Mouse (Mus musculus) mouse embryonic stem cell (cell line): ENCODE results near the gene Pus10.

Experiments used
- in situ Hi-C, 2 experiments: fragments of 300-500 bp; cut with MboI; formaldehyde crosslinking; loops; 1 replicate in 1 of 2; 3 replicates in 1 of 2; pipeline ENCODE4 v1.14.3; 2019 to 2020; ENCODE audit warnings: low sequenced_read_pairs in 2 of 2, low pct_unique_long_range_greater_than_20kb in 1 of 2, mixed read lengths in 1 of 2; ENCODE audit not compliant: unreplicated experiment in 1 of 2

The Pus10 gene

DNA sequence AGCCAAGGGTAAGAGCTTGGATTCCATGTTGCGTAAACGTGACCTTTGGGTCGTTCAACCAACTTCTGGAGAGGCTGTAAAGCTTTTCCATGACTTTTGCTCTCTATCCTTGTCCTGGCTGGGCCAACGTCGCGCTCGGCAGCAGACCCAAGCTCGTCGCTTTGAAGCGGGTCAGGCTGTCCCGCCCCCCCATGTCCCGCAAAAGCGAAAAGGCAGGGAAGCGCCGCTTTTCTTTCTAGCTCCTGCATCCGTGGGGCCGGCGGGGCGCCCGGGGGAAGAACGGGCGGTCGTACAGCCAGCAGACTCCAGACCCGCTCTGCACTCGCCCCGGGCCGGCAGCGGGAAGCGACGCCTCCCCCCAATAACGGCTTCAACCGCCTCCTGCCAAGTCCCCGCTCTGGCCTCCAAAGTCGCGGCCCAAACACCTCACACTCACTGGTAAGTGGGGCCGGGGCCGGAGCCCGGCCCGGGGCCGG, at the start of gene Pus10:
Gene Pus10, plus strand, starts transcription at position 364 of the 476 bp plus-strand sequence.
- in situ Hi-C loops: no loop called here

DNA sequence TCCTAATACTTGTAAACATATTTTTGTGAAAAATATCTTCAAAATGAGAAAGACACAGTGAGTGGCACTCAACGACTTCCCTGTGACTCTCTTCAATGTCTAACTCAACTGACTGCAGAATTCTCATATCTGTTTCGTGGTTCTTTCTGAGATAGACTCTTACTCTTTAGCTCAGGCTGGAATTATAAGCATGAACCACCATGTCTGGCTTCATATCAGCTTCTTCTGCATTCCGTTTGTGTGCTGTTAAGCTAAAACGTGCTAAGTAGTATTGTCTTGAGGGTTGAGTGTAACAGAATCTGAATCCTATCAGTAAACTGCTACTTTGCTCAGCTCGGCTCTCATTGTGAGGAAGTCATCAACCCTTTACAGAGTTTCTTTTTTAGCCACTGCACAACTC, 46.5 kb upstream of the Pus10 start:
- in situ Hi-C loops: no loop called here

DNA sequence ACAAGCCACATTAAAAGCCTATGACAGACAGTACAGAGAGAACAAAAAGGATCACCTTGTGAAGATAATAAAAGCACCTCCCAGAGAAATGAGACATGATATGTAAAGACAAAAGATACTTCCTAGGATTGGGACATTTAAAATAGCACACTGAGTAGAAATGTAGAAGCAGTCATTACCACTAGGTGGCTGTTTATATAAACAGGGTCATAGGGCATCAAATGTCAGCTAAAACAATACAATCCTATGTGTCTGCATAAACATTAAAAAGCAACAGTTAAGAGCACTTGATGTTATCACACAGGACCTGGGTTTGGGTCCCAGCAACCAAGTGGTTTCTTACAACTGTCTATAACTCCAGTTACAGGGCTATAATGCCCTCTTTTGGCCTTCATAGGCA, 34.8 kb upstream of the Pus10 start:
- in situ Hi-C loops: no loop called here

GRCm38 (mm10) chr11:23632945-23633878, 32.3 kb upstream of the Pus10 start, which contains the start of gene 0610010F05Rik:
Gene 0610010F05Rik, minus strand, starts transcription at chr11:23633639.
- in situ Hi-C loops: no loop called here

- in situ Hi-C loops: no loop called here
Measured at GRCm38 (mm10) chr11:23633879-23634215, 31.6 kb upstream of the Pus10 start.

- in situ Hi-C loops: no loop called here
Measured at GRCm38 (mm10) chr11:23634573-23634972, 30.9 kb upstream of the Pus10 start.

DNA sequence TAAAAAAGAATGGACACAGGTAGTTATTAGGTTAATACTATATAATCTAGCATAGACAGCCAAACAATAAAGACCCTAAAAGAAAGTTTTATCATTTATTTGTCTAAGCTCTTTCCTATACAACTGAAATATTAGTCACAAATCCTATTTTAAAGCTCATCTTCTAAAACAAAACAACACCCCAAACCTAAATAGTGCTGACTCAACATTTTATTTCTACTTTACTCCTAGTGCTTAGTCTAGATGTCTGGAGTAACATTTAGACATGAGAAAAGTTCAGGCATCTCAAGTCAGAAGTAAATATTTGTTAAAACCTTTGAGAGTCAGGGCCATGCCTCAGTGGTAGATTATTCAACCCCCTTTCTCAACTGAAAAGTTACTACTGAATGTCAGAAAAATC, 18.0 kb upstream of the Pus10 start:
- in situ Hi-C loops: no loop called here

GRCm38 (mm10) chr11:23647835-23648234, 17.6 kb upstream of the Pus10 start:
- in situ Hi-C loops: no loop called here

- in situ Hi-C loops: no loop called here
Measured at GRCm38 (mm10) chr11:23653666-23654065, 11.8 kb upstream of the Pus10 start.

DNA sequence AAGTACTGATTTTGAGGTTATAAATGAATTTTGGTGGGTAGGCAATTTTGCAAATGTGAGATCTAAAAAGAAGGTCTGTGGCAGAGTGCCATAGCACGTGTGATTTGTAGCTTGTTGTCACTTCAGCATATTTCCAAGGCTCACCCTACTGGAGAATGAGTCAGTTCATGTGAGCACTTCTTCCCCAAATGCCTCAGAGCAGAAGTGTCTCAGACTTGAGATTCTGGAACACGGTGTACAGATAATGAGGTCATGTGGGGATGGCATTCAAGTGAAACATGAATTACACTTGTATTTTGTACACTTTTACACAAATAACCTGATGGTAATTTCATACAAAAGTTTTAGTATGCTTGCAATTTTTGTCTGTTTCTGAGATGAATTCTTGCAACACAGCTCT, 7.7 kb upstream of the Pus10 start:
- in situ Hi-C loops: no loop called here

DNA sequence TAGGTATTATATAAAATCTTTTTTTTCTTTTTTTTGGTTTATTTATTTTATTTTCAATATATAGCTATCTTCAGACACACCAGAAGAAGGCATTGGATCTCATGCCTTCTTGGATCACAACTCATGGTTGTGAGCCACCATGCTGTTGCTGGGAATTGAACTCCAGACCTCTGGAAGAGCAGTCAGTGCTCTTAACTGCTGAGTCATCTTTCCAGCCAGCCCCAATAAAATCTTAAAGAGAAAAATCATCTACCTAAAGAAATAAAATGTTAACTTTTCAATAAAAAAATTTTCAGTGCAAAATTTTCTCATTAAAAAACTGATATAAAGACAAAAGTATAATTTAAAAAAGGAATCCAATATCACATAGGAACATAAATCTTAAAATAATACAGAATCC, 1.2 kb upstream of the Pus10 start:
- in situ Hi-C loops: no loop called here

DNA sequence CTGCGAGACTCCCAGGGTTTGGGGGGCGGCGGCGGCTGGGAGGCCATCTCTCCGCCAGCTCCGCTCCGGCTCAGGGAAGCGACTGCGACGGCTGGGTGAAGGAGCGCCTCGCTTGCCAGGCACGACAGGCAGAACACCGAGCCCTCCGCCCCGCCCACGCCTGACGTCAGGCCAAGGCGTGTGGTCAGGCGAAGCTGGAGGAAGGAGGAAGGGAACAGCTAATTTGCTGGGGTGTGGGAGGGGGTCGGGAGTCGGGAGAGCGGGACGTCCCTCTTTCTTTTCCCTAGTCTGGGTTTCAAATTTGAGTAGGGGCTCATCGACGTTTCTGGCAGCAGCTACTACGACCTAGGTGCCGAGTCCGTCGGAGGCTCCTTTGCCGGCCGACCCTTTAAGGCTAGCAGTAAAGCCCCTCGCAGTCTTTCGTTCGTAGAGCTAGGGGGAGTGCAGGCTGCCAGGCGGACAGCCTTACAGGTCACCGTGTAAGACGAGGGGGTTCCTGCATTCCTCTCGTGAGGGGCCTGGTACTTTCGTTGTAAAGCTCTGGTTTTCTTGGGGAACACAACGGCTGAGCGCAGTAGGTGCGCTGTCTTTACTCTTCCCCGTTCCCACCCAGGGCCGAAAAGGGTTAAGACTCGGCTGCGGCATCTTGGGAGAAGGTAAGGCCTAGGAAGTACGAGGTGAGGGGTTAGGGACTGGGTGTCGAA, 476 bp downstream of the Pus10 start, which contains the start of gene Pex13:
Gene Pex13, minus strand, starts transcription at position 162 of the 704 bp plus-strand sequence.
- in situ Hi-C loops: no loop called here

- in situ Hi-C loops: no loop called here
Measured at GRCm38 (mm10) chr11:23666526-23666925, 1.1 kb downstream of the Pus10 start.

DNA sequence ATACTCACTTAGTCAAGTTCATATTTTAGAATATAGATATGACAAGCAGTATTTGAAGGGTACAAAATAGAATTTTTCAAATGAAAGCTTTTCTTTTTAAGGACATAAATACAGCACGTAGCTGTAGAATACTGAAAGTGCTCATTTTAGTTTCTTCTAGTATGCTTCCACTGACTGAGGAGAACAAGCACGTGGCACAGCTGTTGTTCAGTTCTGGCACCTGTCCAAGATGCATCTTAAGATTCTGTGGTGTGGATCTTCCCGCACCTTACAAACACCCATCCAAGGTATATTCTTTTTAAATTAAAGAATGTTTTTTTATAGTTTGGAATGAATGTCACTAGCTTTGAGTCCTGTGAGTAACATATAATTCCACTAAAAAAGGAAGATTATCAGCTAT, 1.7 kb downstream of the Pus10 start:
- in situ Hi-C loops: no loop called here

DNA sequence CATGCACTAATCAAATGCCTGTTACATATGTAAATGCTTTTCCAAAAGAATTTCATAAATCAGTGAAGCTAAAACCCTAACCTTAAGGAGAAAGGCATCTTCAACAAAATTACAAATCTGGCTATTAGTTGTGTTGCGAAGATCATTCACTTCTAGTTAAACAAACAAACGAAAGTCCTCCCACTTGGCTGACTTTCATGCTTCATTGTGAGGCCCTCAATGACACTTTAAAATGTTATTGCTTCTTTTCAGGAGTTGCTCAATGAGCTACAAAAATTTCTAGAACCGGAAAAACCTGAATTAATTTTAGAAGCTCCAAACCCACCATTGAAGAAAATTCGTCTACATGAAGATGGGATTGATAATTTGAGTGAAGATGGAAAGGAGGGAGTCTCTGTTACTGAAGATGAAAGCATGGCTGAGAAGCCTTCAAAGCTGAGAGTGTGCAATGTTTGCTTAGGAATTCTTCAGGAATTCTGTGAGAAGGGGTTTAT, 6.8 kb downstream of the Pus10 start:
- in situ Hi-C loops: loop anchor here in 1 of 2 experiments (10.0 kb wide), 1 partner anchor 182 kb away; no protein-coding TSS in a partner anchor

GRCm38 (mm10) chr11:23676100-23676499, 10.6 kb downstream of the Pus10 start:
- in situ Hi-C loops: loop anchor here in 1 of 2 experiments (10.0 to 25.0 kb wide), 2 partner anchors 179 to 286 kb away; no protein-coding TSS in a partner anchor

DNA sequence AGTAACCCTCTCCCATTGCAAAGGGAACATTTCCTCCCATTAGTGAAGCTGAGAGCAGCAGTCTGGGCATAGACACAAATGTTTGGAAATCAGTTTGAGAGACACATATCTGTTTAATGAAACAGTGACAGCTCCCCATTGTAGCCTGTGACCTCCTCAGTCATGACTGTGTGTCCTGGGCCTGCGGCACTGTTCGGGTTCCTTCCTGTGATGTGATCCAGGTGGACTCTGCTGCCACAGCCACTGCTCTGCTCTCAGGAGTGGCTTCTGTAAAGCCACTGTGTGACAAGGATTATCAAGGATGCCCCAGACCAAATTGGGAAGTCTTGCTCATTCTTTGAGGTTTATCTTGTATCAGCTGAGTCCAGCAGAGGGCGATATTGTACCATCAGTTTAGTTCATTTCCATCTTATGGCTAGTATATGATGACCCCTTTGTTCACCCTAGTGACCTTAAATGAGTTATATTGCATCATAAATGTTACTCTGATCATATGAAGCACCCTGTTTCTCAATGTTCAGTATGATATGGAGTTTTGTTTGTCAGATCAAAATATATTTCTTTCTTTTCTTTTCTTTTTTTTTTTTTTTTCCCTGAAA, 13.7 kb downstream of the Pus10 start:
- in situ Hi-C loops: loop anchor here in 1 of 2 experiments (10.0 to 25.0 kb wide), 2 partner anchors 176 to 283 kb away; no protein-coding TSS in a partner anchor

- in situ Hi-C loops: loop anchor here in 1 of 2 experiments (25.0 kb wide), 1 partner anchor 282 kb away; no protein-coding TSS in a partner anchor
Measured at GRCm38 (mm10) chr11:23680435-23680950, 15.0 kb downstream of the Pus10 start.
